Mouse (Mus musculus) heart, embryonic 10.5 days (tissue): ENCODE data around the gene Slc39a8. TPM values are rescaled to one million over a fixed set of nuclear protein-coding genes. Genes with fewer than 3 reads are reported as not detected.

ENCODE experiments used
- DNase-seq: peaks from one replicate; pipeline ENCODE4 v3.0.0-alpha.2; 2017; ENCODE audit warnings: low spot score
- H3K27ac ChIP-seq: fragments of 300-500 bp; sonication (generic); 2 replicates; pipeline ENCODE4 v1.5.1; 2016; ENCODE audit warnings: mild to moderate bottlenecking
- H3K27me3 ChIP-seq: fragments of 300-500 bp; sonication (generic); 2 replicates; pipeline ENCODE4 v1.6.1; 2016; ENCODE audit warnings: mild to moderate bottlenecking; ENCODE audit not compliant: poor library complexity, insufficient read depth, severe bottlenecking
- H3K36me3 ChIP-seq: fragments of 300-500 bp; sonication (generic); 2 replicates; pipeline ENCODE4 v1.6.1; 2016; ENCODE audit warnings: mild to moderate bottlenecking, moderate library complexity
- H3K4me1 ChIP-seq: fragments of 300-500 bp; sonication (generic); 2 replicates; pipeline ENCODE4 v1.6.1; 2016; ENCODE audit warnings: mild to moderate bottlenecking
- H3K4me3 ChIP-seq: fragments of 300-500 bp; sonication (generic); 2 replicates; pipeline ENCODE4 v1.5.1; 2016; ENCODE audit warnings: mild to moderate bottlenecking, moderate library complexity
- H3K9me3 ChIP-seq: fragments of 300-500 bp; sonication (generic); 2 replicates; pipeline ENCODE4 v1.6.1; 2016; ENCODE audit warnings: mild to moderate bottlenecking, moderate library complexity
- WGBS: fragments of 180-500 bp; shearing (Covaris S2); methylation state at CpG from one replicate; pipeline ENCODE4 v1.1.7; 2016; 5-methylcytosine and 5-hydroxymethylcytosine counted together
- polyA plus RNA-seq: library from polyadenylated mRNA; unstranded; fragments of >200 nt; fragmentation: Nextera tagmentation; extraction: Ambion mirVana; gene quantifications from 2 replicates; pipeline ENCODE4 v1.2.1, GENCODE M21; 2016

The Slc39a8 gene
- polyA plus RNA-seq, 1 experiment from 2014 or later = 49.2 TPM

DNA sequence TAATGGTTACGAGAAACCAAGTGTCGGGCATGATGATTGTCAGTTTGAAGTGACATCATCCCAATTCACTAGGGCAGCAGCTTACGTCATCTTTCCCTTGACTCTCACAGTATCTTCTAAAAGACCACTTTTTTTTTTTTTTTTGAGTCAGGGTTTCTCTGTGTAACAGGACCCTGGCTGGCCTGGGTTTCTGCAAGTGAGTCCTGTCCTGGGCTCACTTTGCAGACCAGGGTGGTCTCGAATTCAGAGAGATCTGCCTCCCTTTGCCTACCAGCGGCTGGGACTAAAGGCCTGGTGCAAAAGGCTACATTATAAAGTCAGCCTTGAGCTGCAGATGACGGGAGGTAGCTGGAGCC is 29.9 kb downstream of the Slc39a8 start:
- Histone ChIP-seq H3K36me3 (peaks cover 11% of the 10 kb centered on the region; the same call in 1 of the 2 replicates), H3K27me3 (no peaks in the 10 kb centered on the region), H3K27ac (peak overlapping the region; percentile 53; the same call in 1 of the 2 replicates), H3K9me3 (no peaks in the 10 kb centered on the region), H3K4me1 (peaks cover 15% of the 10 kb centered on the region), H3K4me3 (no peak overlapping the region)
- no peak for DNase-seq
- WGBS = 53% methylated on average over 6 of the region's 6 CpGs

DNA sequence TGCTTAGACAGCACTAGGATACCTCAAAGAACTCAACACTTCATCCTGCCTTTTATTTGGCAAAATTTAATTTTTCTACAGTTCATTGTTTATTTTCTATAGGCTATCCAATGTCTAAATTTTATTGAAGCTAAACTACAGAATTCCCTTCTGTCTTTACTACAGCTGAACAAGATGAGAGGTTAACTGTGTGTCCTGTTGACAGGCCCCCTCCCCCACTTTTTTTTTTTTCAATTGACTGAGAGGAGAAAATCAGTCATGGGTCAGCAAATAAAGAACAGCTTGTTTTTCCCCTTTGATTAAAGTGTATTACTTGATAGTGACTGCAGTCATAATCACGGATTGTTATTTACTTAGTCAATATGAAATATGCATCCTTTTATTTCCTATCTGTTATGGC is 31.2 kb downstream of the Slc39a8 start:
- 76% methylated on average over 1 of the region's 1 CpGs for WGBS
- H3K36me3 ChIP-seq = peaks cover 15% of the 10 kb centered on the region; the same call in 1 of the 2 replicates
- H3K4me3 ChIP-seq = no peak overlapping the region
- peaks cover 15% of the 10 kb centered on the region for H3K4me1 ChIP-seq
- H3K27me3 ChIP-seq = no peaks in the 10 kb centered on the region
- no peak overlapping the region for H3K27ac ChIP-seq
- no peak for DNase-seq
- no peaks in the 10 kb centered on the region for H3K9me3 ChIP-seq

DNA sequence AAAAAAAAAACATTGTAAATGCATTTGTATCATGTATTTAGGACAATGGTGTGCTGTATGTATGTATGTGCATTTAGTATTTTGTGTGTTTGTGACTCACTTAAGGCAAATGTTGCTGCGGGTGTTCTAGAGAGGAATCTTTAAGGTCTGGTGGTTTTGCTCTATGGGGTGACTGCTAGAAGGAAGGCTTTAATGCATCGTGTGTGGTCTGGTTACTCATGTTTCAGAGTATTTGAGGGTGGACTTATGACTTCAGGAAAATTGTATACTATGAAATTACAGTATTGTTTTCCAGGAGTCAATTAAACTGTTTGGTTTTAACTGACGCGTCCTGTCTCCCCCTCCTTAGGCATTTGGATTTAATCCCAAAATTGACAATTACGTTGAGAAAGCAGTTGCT is 32.1 kb downstream of the Slc39a8 start:
- no peaks in the 10 kb centered on the region for H3K9me3 ChIP-seq
- 84% methylated on average over 5 of the region's 5 CpGs for WGBS
- peaks cover 15% of the 10 kb centered on the region; the same call in 1 of the 2 replicates for H3K36me3 ChIP-seq
- H3K27me3 ChIP-seq = no peaks in the 10 kb centered on the region
- no peak for DNase-seq
- H3K27ac ChIP-seq = no peak overlapping the region
- no peak overlapping the region for H3K4me3 ChIP-seq
- H3K4me1 ChIP-seq = peaks cover 15% of the 10 kb centered on the region

DNA sequence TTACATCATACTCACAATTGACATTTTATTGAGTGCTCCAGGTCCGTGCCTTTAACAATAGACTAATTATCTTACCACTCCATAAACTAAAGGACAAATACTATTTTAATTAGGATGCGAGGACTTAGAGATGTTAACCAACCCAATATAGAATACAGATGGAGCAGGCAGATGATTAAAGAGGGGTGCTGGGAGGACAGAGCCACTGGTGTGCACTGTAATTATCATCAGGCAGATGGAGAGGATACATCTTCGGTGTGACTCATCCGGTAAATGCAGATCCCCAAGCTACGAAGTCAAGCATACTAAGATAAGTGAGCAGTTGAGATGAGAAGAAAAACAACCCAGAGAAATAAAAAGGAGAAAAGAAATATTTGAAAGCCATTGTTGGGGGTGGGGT is 34.4 kb downstream of the Slc39a8 start:
- peaks cover 15% of the 10 kb centered on the region; the same call in 1 of the 2 replicates for H3K36me3 ChIP-seq
- no peak for DNase-seq
- peaks cover 9% of the 10 kb centered on the region for H3K4me1 ChIP-seq
- H3K9me3 ChIP-seq = no peaks in the 10 kb centered on the region
- WGBS = 84% methylated on average over 5 of the region's 5 CpGs
- no peak overlapping the region for H3K4me3 ChIP-seq
- H3K27me3 ChIP-seq = no peaks in the 10 kb centered on the region
- no peak overlapping the region for H3K27ac ChIP-seq

DNA sequence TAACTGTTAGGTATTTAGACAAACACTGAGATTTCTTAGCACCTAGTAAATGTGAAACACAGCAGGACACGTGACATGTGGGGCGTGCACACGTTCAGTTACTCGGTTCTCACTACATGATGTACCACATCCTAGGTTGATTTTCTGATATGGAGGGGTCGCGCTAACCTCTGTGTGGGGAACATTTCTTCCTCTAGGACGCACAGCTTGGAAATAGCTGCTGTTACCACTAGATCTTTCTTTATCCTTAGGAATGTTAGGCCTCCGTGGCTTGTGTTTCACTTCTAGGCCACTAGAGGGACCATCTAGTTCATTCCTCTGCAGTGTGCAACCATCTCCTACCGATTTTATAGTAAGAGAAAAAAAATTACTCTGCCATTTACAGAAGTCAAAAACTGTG is 37.7 kb downstream of the Slc39a8 start:
- no peak overlapping the region for H3K27ac ChIP-seq
- peaks cover 15% of the 10 kb centered on the region; the same call in 1 of the 2 replicates for H3K36me3 ChIP-seq
- H3K27me3 ChIP-seq = no peaks in the 10 kb centered on the region
- WGBS = 52% methylated on average over 9 of the region's 9 CpGs
- H3K4me1 ChIP-seq = no peaks in the 10 kb centered on the region
- H3K9me3 ChIP-seq = no peaks in the 10 kb centered on the region
- no peak for DNase-seq
- no peak overlapping the region for H3K4me3 ChIP-seq

DNA sequence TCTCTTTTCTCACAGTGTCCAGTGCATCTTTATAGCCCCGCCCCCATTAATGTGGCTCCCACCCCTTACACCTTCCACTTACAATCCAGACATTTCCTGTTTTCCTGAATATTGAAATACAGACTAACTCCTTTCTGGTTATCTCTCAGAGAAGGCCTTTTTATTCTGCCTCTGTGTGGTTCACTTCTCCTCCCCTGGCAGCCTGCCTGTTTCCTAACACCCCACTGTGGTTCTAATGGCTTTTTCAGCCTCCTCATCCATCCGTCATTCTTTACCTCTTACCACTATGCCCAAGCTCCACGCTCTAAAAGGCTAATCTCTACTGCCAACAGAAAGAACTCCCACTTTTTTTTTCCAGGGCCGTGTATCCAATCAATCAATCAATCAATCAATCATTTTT is 44.0 kb downstream of the Slc39a8 start:
- Histone ChIP-seq H3K9me3 (no peaks in the 10 kb centered on the region), H3K36me3 (no peaks in the 10 kb centered on the region), H3K27me3 (no peaks in the 10 kb centered on the region), H3K4me1 (no peaks in the 10 kb centered on the region), H3K27ac (no peak overlapping the region), H3K4me3 (no peak overlapping the region)
- WGBS = 73% methylated on average over 4 of the region's 4 CpGs
- DNase-seq = no peak

DNA sequence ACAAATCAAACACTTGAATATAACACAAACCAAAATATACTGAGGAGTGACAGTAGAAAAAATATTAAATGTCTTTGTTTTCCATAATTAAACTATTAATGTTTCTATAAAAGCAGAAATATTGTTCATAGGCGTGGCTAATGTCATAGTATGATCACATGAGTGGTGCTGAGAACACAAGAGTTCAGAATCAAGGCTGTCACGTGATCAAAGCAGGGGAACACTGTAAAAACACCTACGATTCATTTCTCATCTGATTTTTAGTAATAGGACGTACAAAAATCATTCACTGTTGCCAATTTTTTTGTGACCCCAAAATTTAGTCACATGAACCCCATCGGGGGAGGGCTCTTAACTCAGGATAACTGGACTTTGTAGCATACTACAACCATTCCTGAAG is 47.2 kb downstream of the Slc39a8 start:
- DNase-seq = no peak
- 87% methylated on average over 5 of the region's 5 CpGs for WGBS
- no peak overlapping the region for H3K27ac ChIP-seq
- no peaks in the 10 kb centered on the region for H3K4me1 ChIP-seq
- no peaks in the 10 kb centered on the region for H3K36me3 ChIP-seq
- H3K27me3 ChIP-seq = no peaks in the 10 kb centered on the region
- H3K4me3 ChIP-seq = no peak overlapping the region
- H3K9me3 ChIP-seq = no peaks in the 10 kb centered on the region

DNA sequence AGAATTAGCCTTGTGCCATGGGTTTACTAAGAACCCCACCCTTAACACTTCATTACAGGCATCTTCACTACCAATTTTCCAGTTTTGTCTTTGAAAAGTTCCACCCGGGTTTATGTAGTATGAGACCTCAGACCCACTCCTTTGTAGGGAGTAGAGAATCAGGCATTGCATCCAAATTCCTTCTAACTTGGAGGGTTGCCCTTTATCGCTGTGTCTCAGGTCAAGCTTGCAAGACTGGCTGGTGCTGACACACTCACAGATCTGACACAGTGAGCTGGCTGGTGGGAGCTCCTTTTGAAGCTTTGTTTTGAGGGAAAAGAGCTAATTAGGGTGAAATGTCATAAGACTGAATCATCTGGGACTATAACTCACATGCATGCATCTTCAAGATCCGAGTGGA is 48.5 kb downstream of the Slc39a8 start:
- Histone ChIP-seq H3K27ac (no peak overlapping the region), H3K9me3 (no peaks in the 10 kb centered on the region), H3K27me3 (no peaks in the 10 kb centered on the region), H3K4me1 (no peaks in the 10 kb centered on the region), H3K4me3 (no peak overlapping the region), H3K36me3 (peaks cover 9% of the 10 kb centered on the region; the same call in 1 of the 2 replicates)
- no peak for DNase-seq
- 74% methylated on average over 3 of the region's 3 CpGs for WGBS

DNA sequence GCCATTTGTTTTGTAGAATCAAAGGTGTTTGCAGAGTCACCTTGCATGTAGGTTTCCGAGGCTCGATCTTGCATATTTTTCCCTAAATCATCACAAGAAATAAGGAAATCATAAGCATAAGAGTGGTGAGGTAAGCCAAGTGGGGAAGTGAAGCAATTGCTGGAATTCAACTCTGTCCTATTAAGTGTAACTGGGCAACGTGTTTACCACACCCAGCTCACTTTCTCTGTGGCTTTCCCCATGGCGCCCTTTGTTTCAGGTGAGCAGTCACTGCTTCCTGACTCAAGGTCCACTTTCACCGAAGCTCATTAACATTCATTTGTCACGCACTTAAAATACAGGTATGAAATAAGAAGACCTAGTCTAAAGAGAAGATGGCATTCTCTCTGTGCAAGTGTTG is 53.0 kb downstream of the Slc39a8 start:
- WGBS = 90% methylated on average over 6 of the region's 6 CpGs
- H3K4me1 ChIP-seq = no peaks in the 10 kb centered on the region
- DNase-seq = no peak
- no peak overlapping the region for H3K4me3 ChIP-seq
- H3K27ac ChIP-seq = no peak overlapping the region
- H3K27me3 ChIP-seq = no peaks in the 10 kb centered on the region
- peaks cover 10% of the 10 kb centered on the region; the same call in 1 of the 2 replicates for H3K36me3 ChIP-seq
- no peaks in the 10 kb centered on the region for H3K9me3 ChIP-seq

DNA sequence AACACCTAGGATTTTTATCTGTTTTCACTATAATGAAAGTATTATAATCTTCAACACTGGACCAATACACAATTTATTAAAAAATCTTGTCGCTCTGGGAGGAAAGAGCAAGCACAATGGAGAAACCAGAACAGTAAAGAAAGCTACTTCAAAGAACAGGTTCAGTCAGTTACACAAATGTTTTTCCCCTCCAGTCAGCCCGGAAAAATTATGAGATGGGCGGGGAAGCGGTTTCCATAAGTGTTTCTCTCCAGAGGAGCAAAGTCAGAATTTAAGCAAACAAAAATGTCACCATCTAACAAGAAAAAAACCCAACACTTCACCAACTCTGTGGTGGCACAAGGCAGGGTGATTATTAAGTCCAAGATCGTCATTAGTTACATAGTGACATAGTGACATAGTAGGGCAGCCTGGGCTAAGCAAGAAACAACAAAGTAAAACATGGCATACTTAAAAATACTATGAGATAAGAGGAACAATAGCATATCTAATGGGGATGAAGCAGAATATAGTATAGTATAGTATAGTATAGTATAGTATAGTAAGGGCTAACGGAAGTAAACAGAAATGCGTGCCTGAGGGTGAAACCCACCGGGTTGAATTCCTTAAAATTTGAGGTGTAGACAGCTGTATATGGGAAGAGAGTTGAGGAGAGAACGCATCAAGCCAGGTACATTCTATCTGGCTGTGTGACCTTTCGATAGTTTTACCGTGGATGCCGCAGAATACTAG is 61.0 kb downstream of the Slc39a8 start:
- DNase-seq = no peak
- Histone ChIP-seq H3K36me3 (no peaks in the 10 kb centered on the region), H3K4me1 (no peaks in the 10 kb centered on the region), H3K4me3 (no peak overlapping the region), H3K27me3 (no peaks in the 10 kb centered on the region), H3K9me3 (no peaks in the 10 kb centered on the region), H3K27ac (no peak overlapping the region)
- WGBS = 74% methylated on average over 12 of the region's 12 CpGs

DNA sequence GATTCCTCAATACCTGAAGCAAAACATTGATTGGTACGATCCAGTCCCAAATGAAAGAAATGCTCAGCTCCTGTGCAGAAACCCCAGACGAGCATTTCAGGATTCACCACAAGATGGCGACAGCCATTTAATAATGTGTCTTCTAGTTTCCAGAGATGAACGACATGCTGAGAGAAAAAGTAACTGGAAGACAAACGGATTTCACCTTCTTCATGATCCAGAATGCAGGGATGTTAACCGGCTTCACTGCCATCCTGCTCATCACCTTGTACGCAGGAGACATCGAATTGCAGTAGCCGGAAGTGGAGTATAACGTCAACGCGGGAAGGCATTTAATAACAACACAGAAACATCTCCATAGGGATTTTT is 61.6 kb downstream of the Slc39a8 start:
- no peak for DNase-seq
- WGBS = 50% methylated on average over 12 of the region's 12 CpGs
- Histone ChIP-seq H3K27ac (no peak overlapping the region), H3K9me3 (no peaks in the 10 kb centered on the region), H3K4me3 (no peak overlapping the region), H3K27me3 (no peaks in the 10 kb centered on the region), H3K36me3 (no peaks in the 10 kb centered on the region), H3K4me1 (no peaks in the 10 kb centered on the region)

DNA sequence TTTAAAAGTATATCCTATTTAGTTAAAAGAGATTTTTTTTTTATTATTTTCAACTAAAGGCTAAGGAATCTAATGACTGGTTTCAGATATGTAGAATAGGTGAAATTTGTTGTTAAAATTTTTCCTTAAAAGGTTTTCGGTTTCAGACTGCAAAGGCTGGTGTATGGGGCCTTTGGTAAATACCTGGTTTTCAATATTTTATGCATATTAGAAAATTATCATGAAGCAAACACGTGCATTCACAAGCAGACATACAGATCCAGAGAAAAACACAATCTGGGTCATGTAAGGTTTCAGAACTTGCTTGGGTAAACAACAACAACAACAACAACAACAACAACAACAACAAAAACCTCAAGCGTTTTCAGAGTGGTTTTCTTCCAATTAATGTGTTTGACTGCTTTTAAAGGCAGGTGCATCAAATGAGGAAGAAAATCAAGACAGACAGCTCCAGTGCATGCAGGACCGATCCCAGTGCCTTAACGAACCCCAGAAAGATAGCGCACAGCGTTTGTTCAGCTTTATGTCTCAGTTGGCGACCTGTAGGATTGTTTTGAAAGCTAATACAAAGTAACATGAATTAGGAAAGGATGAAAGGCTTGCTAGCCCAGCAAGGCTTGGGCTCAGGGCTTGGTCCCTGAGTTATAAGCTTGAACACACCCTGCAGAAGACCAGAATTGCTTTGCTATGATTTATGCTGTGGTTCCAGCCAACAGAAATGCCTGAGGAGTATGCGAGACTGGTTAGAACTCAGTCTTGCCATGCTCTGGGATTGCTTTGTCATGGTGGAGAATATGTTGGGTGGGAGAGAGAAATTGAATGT is 62.2 kb downstream of the Slc39a8 start:
- H3K4me3 ChIP-seq = no peak overlapping the region
- WGBS = 84% methylated on average over 9 of the region's 9 CpGs
- DNase-seq = no peak
- no peaks in the 10 kb centered on the region for H3K27me3 ChIP-seq
- H3K4me1 ChIP-seq = no peaks in the 10 kb centered on the region
- no peaks in the 10 kb centered on the region for H3K36me3 ChIP-seq
- no peaks in the 10 kb centered on the region for H3K9me3 ChIP-seq
- no peak overlapping the region for H3K27ac ChIP-seq

DNA sequence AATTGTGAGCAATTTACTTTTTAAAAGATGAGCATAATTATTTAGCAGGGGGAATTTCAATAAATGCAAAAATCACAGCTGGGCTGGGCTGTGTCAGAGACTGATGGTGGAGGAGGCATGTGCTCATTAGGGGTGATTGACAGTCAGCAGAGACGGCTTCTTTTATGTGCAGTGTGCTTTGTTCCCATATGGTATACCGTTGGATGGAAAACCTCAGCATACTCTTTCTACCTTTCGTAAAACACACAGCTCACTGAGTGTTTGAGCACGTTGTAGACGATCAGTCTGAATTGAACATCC is 62.7 kb downstream of the Slc39a8 start:
- no peak for DNase-seq
- Histone ChIP-seq H3K9me3 (no peaks in the 10 kb centered on the region), H3K27ac (no peak overlapping the region), H3K27me3 (no peaks in the 10 kb centered on the region), H3K36me3 (no peaks in the 10 kb centered on the region), H3K4me3 (no peak overlapping the region), H3K4me1 (no peaks in the 10 kb centered on the region)
- 81% methylated on average over 5 of the region's 5 CpGs for WGBS
